Mouse (Mus musculus): ENCODE measurements around the gene Taf1b.
"Not testable (repeated sequence)": the region's sequence is repeated elsewhere in the genome, so short reads cannot be mapped to it uniquely, and the experiment has no call there.

Gene Taf1b
- long read RNA-seq, experiment 1, transcript Taf1b-201 (15 exons, 2,209 nt), result major isoform, 5 of 12 reads
- long read RNA-seq, experiment 1, partial matches to known transcripts, result 2 of 12 reads
- long read RNA-seq, experiment 1, other reads (novel, unspliced or antisense), result 2 of 12 reads
- long read RNA-seq, experiment 2, transcript Taf1b-201 (15 exons, 2,209 nt), result major isoform, 8 of 19 reads
- long read RNA-seq, experiment 2, partial matches to known transcripts, result 6 of 19 reads
- long read RNA-seq, experiment 2, other reads (novel, unspliced or antisense), result 2 of 19 reads

- intact Hi-C loops (cut with DNase I), result no loop called here
These were observed at the start of gene Taf1b for GRCm38 (mm10) chr12:24498150-24498840. Taf1b (plus strand) TSS chr12:24498359.

GRCm38 (mm10) chr12:24460406-24460805, 37.8 kb upstream of the Taf1b start:
- intact Hi-C loops (cut with DNase I), result no loop called here

GRCm38 (mm10) chr12:24462121-24462520, 36.0 kb upstream of the Taf1b start:
- intact Hi-C loops (cut with DNase I), result not testable (repeated sequence)

DNA sequence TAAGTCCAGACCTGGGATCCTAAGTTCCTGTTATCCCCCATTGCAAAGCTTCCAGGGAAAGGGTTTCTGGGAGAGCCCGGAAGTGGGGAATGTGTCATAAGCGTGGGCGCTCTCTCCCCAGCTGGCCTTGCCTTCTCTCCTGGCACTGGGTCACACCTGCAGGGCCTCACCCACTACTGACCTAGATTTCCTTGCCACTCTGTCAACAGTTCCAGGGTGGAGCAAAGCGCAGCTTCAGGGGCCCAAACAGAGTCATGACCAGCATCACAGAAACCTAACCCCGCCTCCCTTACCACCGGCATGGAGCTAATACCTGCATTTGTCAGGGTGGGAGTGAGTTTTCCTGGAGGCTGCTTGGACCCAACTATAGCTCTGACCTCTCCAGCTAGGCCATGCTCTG, 34.7 kb upstream of the Taf1b start:
- intact Hi-C loops (cut with DNase I), result not testable (repeated sequence)

DNA sequence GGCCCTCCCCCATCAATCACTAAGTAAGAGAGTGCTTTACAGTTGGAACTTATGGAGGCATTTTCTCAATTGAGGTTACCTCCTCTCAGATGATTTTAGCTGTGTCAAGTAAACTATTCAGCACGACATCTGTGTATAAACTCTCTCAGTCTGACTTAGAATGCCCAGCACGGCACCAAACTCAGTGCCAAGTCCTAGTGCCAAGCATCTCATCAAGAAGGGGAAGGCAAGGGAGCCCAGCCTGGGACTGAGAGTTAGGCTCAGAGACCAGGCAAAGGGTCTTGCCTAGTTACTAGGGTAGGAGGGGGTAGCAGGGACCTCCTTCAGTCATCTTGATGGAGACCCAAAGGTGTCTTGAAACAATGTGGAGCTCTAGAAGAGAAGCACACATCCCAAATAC, 29.2 kb upstream of the Taf1b start:
- intact Hi-C loops (cut with DNase I), result no loop called here

DNA sequence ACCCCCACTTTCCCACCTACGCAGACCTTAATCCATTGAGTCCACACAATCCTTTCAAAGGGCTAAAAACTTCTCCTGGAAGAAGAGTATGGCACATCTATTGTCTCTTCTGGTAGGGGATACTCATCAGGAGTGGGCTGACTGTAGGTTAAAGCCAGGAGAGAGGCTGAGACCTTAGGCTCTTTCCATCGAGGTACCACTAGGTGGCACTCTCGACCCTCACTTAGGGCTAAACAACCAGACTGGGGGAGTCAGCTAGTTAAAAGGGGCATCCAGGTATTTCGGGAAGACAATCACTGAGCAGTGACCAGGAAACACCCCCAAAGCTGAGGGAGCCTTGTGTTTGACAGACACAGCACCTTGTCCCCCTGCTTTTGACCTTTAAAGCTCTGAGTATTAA, 27.2 kb upstream of the Taf1b start:
- intact Hi-C loops (cut with DNase I), result loop anchor here (2.0 kb wide), 2 partner anchors 132 to 228 kb away; no protein-coding TSS in a partner anchor

DNA sequence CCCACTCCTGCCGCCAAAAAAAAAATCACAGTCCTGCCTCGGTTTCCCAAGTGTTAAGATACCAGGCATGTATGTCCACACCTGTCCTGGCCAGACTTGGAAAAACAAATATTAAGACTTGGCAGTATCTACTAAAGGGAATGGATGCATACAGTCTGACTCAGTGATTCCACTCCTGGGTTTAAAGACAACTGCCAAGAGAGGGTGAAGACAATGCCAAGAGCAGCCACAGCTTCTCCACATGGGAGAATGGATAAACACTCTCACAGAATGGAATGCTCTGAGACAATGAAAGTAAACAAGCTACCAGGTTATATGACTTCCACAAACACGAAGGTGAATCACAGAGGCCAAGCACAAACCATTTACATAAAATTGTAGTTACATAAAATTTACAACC, 24.9 kb upstream of the Taf1b start:
- intact Hi-C loops (cut with DNase I), result no loop called here

- intact Hi-C loops (cut with DNase I), result no loop called here
These were observed 13.2 kb upstream of the Taf1b start for GRCm38 (mm10) chr12:24484930-24485329.

DNA sequence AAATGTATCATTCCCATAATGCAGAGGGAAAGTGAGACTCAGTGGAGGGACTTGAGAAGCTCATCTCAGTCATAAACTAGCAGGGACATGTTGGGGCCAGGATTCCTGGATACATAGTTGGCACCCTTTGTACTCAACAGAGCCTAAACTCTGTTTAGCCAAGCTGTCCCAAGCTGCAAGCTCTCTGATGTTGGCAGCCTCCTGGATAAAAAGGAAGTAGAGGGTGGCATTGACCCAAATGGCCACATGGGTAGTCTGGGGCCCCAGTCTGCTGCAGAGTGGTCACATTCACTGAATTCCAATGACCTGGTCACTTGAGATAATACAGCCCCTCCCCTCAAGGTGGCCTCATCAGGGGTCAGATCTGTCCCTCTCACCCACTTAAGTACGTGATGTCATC, 11.3 kb upstream of the Taf1b start:
- intact Hi-C loops (cut with DNase I), result no loop called here

DNA sequence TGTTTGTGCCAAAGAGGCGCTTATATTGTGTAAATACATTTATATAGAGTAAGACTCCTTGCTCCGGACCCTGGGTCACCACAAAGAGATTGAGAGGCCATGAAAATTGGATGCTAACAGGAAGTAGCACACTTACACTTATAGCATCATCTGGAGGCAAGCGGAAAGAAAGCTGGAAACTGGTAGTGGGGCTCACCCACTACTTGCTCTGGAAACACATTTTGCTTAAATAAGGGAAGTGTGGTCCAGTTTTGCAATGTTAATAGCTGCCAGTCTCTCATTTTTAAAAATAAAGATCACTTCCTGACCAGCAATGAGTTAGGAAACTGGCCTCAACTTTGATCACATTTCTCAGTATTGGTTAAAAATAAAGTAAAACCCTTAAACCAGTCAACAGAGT, 5.7 kb upstream of the Taf1b start:
- intact Hi-C loops (cut with DNase I), result not testable (repeated sequence)

- intact Hi-C loops (cut with DNase I), result no loop called here
These were observed 5.1 kb upstream of the Taf1b start for GRCm38 (mm10) chr12:24493011-24493410.

GRCm38 (mm10) chr12:24493412-24493811, 4.7 kb upstream of the Taf1b start:
- intact Hi-C loops (cut with DNase I), result no loop called here

DNA sequence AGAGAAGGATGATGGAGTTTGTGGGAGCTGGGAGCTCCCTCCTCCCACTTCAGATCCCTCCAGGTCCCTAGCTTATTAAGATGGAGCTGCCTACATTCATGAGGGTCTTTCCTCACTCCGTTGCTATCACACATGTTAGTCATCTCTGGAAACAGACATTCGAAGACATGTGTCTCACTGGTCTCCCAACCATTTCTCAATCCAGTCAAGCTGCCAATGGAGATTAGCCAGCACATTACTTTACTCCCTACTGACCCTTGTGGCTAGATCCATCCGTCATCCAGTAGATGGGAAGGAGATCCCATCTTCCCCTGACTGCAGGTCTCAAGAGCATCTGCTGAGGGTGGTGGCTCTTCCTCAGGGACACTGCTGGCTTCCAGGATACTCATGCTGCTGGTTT, 3.4 kb upstream of the Taf1b start:
- intact Hi-C loops (cut with DNase I), result not testable (repeated sequence)

GRCm38 (mm10) chr12:24498841-24499485, 804 bp downstream of the Taf1b start:
- intact Hi-C loops (cut with DNase I), result not testable (repeated sequence)

GRCm38 (mm10) chr12:24517118-24517517, 19.0 kb downstream of the Taf1b start:
- intact Hi-C loops (cut with DNase I), result no loop called here

DNA sequence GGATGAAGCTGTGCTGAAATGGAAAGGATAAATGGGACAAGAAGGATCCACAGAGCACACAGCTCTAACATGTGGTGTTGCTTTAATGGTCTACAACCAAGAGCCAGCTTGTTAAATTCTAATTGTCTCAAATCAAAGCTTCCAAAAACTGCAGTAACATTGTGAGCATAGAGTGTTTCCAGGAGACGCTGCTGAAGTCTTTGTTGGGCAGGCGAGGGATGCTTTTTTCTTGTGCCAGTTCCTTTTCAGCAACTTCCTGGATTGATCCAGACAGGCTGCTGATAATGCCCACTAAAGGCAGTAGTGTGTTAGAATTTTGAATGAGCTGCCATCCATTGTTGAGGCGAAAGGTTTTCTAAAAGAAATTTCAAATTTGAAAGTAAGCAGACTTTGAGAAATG, 22.9 kb downstream of the Taf1b start:
- intact Hi-C loops (cut with DNase I), result no loop called here

GRCm38 (mm10) chr12:24525065-24525464, 26.9 kb downstream of the Taf1b start:
- intact Hi-C loops (cut with DNase I), result not testable (repeated sequence)

DNA sequence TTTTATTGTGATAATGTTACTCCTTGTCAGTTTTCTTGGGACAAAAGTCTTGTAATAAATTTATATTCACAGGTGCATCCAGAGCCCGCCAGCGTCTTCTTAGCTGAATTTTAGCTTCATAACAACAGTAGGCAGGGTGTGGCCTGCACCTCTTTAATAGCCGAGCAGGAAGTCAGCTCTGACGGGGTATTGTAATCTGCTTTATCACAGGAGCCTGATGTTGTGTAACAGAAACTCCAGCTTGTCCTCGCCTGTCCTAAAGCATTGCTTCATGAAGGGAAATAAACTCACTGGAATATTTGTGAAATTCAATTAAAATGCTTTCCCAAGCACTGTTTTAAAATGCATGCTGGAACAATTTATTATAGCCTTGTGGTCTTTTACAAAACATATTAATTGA, 38.2 kb downstream of the Taf1b start:
- intact Hi-C loops (cut with DNase I), result no loop called here

- intact Hi-C loops (cut with DNase I), result no loop called here
These were observed 39.0 kb downstream of the Taf1b start for GRCm38 (mm10) chr12:24537201-24537600.

DNA sequence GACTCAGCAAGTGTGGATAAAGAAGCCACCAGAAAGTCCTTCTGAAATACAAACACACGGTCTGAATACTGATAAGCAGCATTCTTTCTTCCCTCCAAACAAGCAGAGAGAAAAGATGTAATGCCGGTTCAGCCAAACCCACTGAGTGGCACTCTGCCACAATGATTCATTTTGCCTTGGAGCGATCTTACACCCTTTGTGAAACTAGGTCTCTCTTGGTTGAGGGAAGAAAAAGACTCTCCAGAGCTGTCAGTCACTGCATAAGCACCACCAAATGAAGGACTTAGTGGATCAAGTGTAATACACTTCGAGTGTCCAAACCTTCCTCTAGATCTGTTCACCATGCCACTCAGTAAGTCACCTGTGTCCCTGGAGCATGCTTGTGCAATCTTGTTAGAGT, 39.8 kb downstream of the Taf1b start:
- intact Hi-C loops (cut with DNase I), result no loop called here

- intact Hi-C loops (cut with DNase I), result no loop called here
These were observed 43.4 kb downstream of the Taf1b start for GRCm38 (mm10) chr12:24541426-24542154.

DNA sequence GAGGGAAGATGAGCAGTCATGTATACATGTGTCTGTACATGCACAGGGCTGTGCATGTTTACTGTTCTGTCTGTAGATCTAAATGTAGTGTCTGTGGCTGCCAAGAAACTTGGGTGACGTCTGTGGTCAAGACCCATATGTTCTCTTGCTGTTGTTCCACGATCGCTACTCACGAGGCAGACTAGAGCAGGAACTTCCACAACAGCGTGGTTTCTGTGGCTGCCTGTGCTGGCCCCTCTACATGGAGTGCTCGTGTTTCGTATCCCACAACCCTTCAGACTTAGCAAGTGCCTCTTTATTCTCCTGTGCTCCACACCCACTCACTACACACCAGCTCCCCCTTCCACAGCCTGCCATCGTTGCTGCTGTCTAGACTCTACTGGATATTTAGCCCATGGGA, 49.5 kb downstream of the Taf1b start:
- intact Hi-C loops (cut with DNase I), result no loop called here
